22 mouse cellular contexts compared by ENCODE assay signal in the genomic region with DNA sequence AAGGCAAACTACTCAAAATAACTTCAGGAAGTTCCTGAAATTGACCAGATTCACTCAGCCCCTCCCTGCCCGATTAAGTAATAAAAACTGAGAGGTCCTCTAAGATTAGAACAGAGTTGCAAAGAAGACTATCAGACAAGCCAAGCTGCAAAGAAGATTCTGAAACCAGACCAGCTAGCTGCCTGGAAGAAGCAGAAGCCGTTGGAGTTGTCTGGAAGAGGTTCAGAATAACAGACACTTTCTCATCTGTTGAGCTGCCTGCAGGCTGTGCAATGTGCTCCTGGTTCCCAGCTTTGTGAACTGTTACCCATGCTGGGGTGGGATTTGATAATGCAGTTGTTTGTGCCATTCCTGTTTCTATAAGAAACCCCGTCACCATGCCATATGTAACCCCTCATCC.
DNase-seq lines count a peak whose midpoint lies in the region; ATAC-seq lines count a peak whose summit lies in the region.
"Had no signal": no experiment of that assay in that cellular context is flagged by ENCODE, and none has a peak within 500 bp of the region (broad histone marks: within the 10 kb centered on the region; RNA-seq: fewer than 3 reads in every experiment).

No protein-coding gene starts in this region.

- peaks cover 8% of the 10 kb centered on the region for H3K4me1 ChIP-seq in forebrain, embryonic 14.5 days (ENCODE audit: control insufficient read depth, insufficient read depth, low read length)
- peaks cover 16% of the 10 kb centered on the region for H3K4me1 ChIP-seq in forebrain, embryonic 16.5 days (replicated peaks; ENCODE audit: control insufficient read depth, insufficient read depth, low read length)
- H3K4me1 ChIP-seq: embryonic facial prominence, embryonic 15.5 days; heart, embryonic 13.5 days had no signal

- ATAC-seq in forebrain, embryonic 14.5 days: no peak
- no peak for ATAC-seq in forebrain, embryonic 16.5 days
- ATAC-seq: hindbrain, embryonic 16.5 days; inflammation-experienced regulatory T-cells, adult 6 months had no signal

- no peak overlapping the region for H3K9ac ChIP-seq in forebrain, embryonic 14.5 days (ENCODE audit: low read length)
- no peak overlapping the region for H3K9ac ChIP-seq in forebrain, embryonic 16.5 days (replicated peaks; ENCODE audit: low read depth, low read length)
- H3K9ac ChIP-seq: embryonic facial prominence, embryonic 15.5 days; heart, embryonic 13.5 days; hindbrain, embryonic 12.5 days had no signal

- WGBS in forebrain, embryonic 14.5 days: 85% methylated on average over 3 of the region's 3 CpGs
- 75% methylated on average over 3 of the region's 3 CpGs for WGBS in forebrain, embryonic 16.5 days

- no peak overlapping the region for H3K27ac ChIP-seq in forebrain, embryonic 14.5 days (ENCODE audit: low read depth, low read length)
- no peak overlapping the region for H3K27ac ChIP-seq in forebrain, embryonic 16.5 days (ENCODE audit: low read length)
- H3K27ac ChIP-seq: embryonic facial prominence, embryonic 15.5 days; forebrain, embryonic 10.5 days; gastrocnemius, adult 2 months; heart, embryonic 13.5 days; hindbrain, embryonic 12.5 days had no signal

- H3K27me3 ChIP-seq in forebrain, embryonic 14.5 days (replicated peaks; ENCODE audit: control insufficient read depth, insufficient read depth, low read length): no peaks in the 10 kb centered on the region
- no peaks in the 10 kb centered on the region; the same call in 1 of the 2 replicates for H3K27me3 ChIP-seq in forebrain, embryonic 16.5 days (replicated peaks; ENCODE audit: control insufficient read depth, insufficient read depth, low read length)
- H3K27me3 ChIP-seq: embryonic facial prominence, embryonic 15.5 days; heart, embryonic 13.5 days; hindbrain, embryonic 12.5 days had no signal

- H3K4me2 ChIP-seq in forebrain, embryonic 14.5 days (ENCODE audit: low read length): no peak overlapping the region
- no peak overlapping the region for H3K4me2 ChIP-seq in forebrain, embryonic 16.5 days (ENCODE audit: low read length)
- H3K4me2 ChIP-seq: embryonic facial prominence, embryonic 15.5 days; heart, embryonic 13.5 days; hindbrain, embryonic 12.5 days had no signal

- intact Hi-C loops in heart, postnatal 14 days (cut with DNase I): no loop called here
- intact Hi-C loops in left cerebral cortex, postnatal 14 days (cut with DNase I): no loop called here

- H3K9me3 ChIP-seq in forebrain, embryonic 14.5 days (replicated peaks; ENCODE audit: control insufficient read depth, low read length): no peaks in the 10 kb centered on the region
- no peaks in the 10 kb centered on the region for H3K9me3 ChIP-seq in forebrain, embryonic 16.5 days (ENCODE audit: control insufficient read depth, low read length)
- H3K9me3 ChIP-seq: embryonic facial prominence, embryonic 15.5 days; forebrain, embryonic 10.5 days; heart, embryonic 13.5 days; hindbrain, embryonic 12.5 days had no signal

- peak; percentile 16 for DNase-seq in forebrain, embryonic 14.5 days (ENCODE audit: low spot score)
- DNase-seq in heart, adult 11 months: peak; percentile 12
- no peak for DNase-seq in heart, postnatal 14 days
- DNase-seq in left cerebral cortex, adult 11 months (ENCODE audit: low spot score): peak; percentile 11
- DNase-seq in left cerebral cortex, postnatal 14 days (ENCODE audit: low spot score in 2 of 2): no peak
- no peak for DNase-seq in adrenal gland, postnatal 4 days (ENCODE audit: low spot score in 2 of 2)
- DNase-seq: adrenal gland, postnatal 14 days; cerebellum, adult 11 months; cerebellum, adult 8-10 months; cerebellum, postnatal 14 days; embryo, embryonic 11 days; gastrocnemius, adult 2 months; gastrocnemius, postnatal 25 days; heart, postnatal 4 days had no signal

- H3K4me3 ChIP-seq in forebrain, embryonic 14.5 days (ENCODE audit: low read depth, low read length): no peak overlapping the region
- H3K4me3 ChIP-seq in forebrain, embryonic 16.5 days (replicated peaks; ENCODE audit: low read length): no peak overlapping the region
- H3K4me3 ChIP-seq: embryonic facial prominence, embryonic 15.5 days; erythroblast, embryonic 14.5 days; forebrain, embryonic 10.5 days; gastrocnemius, adult 2 months; heart, embryonic 13.5 days; hindbrain, embryonic 12.5 days had no signal

- H3K36me3 ChIP-seq in forebrain, embryonic 14.5 days (ENCODE audit: control insufficient read depth, insufficient read depth, low read length): no peaks in the 10 kb centered on the region
- H3K36me3 ChIP-seq in forebrain, embryonic 16.5 days (ENCODE audit: control insufficient read depth, insufficient read depth): no peaks in the 10 kb centered on the region
- H3K36me3 ChIP-seq: embryonic facial prominence, embryonic 15.5 days; forebrain, embryonic 10.5 days; heart, embryonic 13.5 days; hindbrain, embryonic 12.5 days had no signal

Comparison
In these comparisons a context has a peak if more than half of its experiments do, and no peak if none do; other contexts are left out.
1. DNase-seq: peak in forebrain, embryonic 14.5 days (single experiment), heart, adult 11 months (single experiment) and left cerebral cortex, adult 11 months (single experiment); none in heart, postnatal 14 days (0 of 2), left cerebral cortex, postnatal 14 days (0 of 2) and adrenal gland, postnatal 4 days (0 of 2).